Mouse (Mus musculus): ENCODE measurements around the gene Grik3.

DNA sequence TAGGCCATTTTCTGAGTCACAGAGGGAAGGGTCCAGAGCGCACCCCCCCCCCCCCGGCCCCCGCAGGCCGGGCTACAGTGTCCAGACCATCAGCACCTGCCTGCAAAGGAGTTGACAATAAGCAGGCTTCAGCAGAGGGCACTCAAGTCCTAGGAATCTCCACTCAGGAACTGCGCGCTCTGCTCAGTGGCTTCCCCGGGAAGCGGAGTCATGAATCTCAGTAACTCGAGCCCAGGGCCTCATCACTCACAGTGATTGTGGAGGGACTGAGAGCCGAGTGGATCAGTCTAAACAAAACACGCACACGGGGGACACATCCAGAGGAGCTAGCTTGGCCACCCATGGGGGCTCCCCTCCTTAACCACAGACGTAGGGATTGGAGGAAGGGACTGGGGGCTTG lies 3.9 kb upstream of the Grik3 start:
- TF ChIP-seq CTCF (IDR thresholded peaks at IDR 0.05; ENCODE audit: low read depth, low read length), result peak; percentile 40
- TF ChIP-seq POLR2A (IDR thresholded peaks at IDR 0.05; ENCODE audit: insufficient read depth, low read length), result no peak
- no peak for TF ChIP-seq EP300 (IDR thresholded peaks at IDR 0.05; ENCODE audit: insufficient read depth, low read depth, low read length)

All from ES-Bruce4 (cell line).